ENCODE assay signal across 8 mouse cellular contexts in the genomic region with DNA sequence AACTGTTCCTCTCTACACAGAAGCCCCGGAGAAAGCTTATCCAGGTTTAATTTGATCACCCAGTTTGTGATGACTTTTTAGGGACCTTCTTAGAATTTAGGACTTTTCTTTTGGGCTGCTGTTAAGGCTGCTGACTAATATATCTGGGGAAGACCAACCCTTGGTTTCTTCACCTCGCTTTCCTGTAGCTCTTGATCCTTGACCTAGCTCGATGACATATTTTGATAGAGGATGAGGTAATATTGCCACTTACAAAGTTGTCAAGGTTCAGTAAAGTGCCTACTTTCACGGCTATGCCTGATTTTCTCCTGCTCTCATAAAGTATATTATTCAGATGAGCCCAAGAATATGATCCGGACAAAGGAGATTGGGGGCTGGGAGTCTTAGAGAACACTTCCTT. TPM values are rescaled to one million over a fixed set of nuclear protein-coding genes. Genes with fewer than 3 reads are reported as not detected.
DNase-seq lines count a peak whose midpoint lies in the region; ATAC-seq and TF ChIP-seq lines count a peak whose summit lies in the region.

No protein-coding gene starts in this region.

- no peaks in the 10 kb centered on the region for H3K36me3 ChIP-seq in embryonic facial prominence, embryonic 12.5 days
- no peaks in the 10 kb centered on the region for H3K36me3 ChIP-seq in limb, embryonic 10.5 days
- H3K36me3 ChIP-seq in neural tube, embryonic 15.5 days = no peaks in the 10 kb centered on the region

- H3K4me3 ChIP-seq in left cerebral cortex, adult 2 months = peak overlapping the region; percentile 96
- peak overlapping the region; percentile 83 for H3K4me3 ChIP-seq in embryonic facial prominence, embryonic 12.5 days
- peak overlapping the region; percentile 94 for H3K4me3 ChIP-seq in limb, embryonic 10.5 days
- peak overlapping the region; percentile 99 for H3K4me3 ChIP-seq in neural tube, embryonic 15.5 days (replicated peaks)

- WGBS in embryonic facial prominence, embryonic 12.5 days = 22% methylated on average over 5 of the region's 5 CpGs
- WGBS in limb, embryonic 10.5 days = 24% methylated on average over 5 of the region's 5 CpGs
- WGBS in neural tube, embryonic 15.5 days = 24% methylated on average over 5 of the region's 5 CpGs

- no peak for TF ChIP-seq CTCF in left cerebral cortex, adult 2 months (IDR thresholded peaks at IDR 0.05)

- DNase-seq in left cerebral cortex, adult 2 months (ENCODE audit: extremely low spot score in 1 of 2, low spot score in 2 of 2) = no peak
- DNase-seq in left cerebral cortex, postnatal 25 days (ENCODE audit: low spot score in 2 of 2) = no peak
- no peak for DNase-seq in limb, embryonic 10.5 days (ENCODE audit: low spot score)
- DNase-seq in left cerebral cortex, postnatal 10 days (ENCODE audit: extremely low spot score in 1 of 2, low spot score in 2 of 2) = no peak
- DNase-seq in kidney, adult 9 months = no peak

- H3K27ac ChIP-seq in left cerebral cortex, adult 2 months = peak overlapping the region; percentile 85
- H3K27ac ChIP-seq in embryonic facial prominence, embryonic 12.5 days = no peak overlapping the region
- H3K27ac ChIP-seq in limb, embryonic 10.5 days = peak overlapping the region; percentile 88
- peak overlapping the region; percentile 72; the same call in 1 of the 2 replicates for H3K27ac ChIP-seq in neural tube, embryonic 15.5 days (replicated peaks)

- intact Hi-C loops in left cerebral cortex, adult 2 months (cut with DNase I) = no loop called here
- intact Hi-C loops in left cerebral cortex, postnatal 25 days (cut with DNase I) = no loop called here
- intact Hi-C loops in left cerebral cortex, postnatal 10 days (cut with DNase I) = no loop called here

- H3K9me3 ChIP-seq in embryonic facial prominence, embryonic 12.5 days = no peaks in the 10 kb centered on the region
- no peaks in the 10 kb centered on the region for H3K9me3 ChIP-seq in limb, embryonic 10.5 days (replicated peaks)
- no peaks in the 10 kb centered on the region for H3K9me3 ChIP-seq in neural tube, embryonic 15.5 days (replicated peaks)

- H3K4me2 ChIP-seq in embryonic facial prominence, embryonic 12.5 days (replicated peaks) = peak overlapping the region; percentile 71
- peak overlapping the region; percentile 78 for H3K4me2 ChIP-seq in neural tube, embryonic 15.5 days

- peak overlapping the region; percentile 82 for H3K9ac ChIP-seq in embryonic facial prominence, embryonic 12.5 days
- H3K9ac ChIP-seq in neural tube, embryonic 15.5 days (replicated peaks) = peak overlapping the region; percentile 95

- H3K4me1 ChIP-seq in embryonic facial prominence, embryonic 12.5 days = peaks cover 4% of the 10 kb centered on the region
- H3K4me1 ChIP-seq in limb, embryonic 10.5 days = peaks cover 16% of the 10 kb centered on the region
- peaks cover 26% of the 10 kb centered on the region for H3K4me1 ChIP-seq in neural tube, embryonic 15.5 days

- ATAC-seq in embryonic facial prominence, embryonic 12.5 days (ENCODE audit: insufficient number of reproducible peaks, insufficient read depth, low FRiP score, low TSS enrichment) = no peak
- no peak; the same call in 1 of the 2 replicates for ATAC-seq in neural tube, embryonic 15.5 days (ENCODE audit: low FRiP score)
- ATAC-seq in frontal cortex, adult (ENCODE audit: low TSS enrichment) = no peak

- H3K27me3 ChIP-seq in embryonic facial prominence, embryonic 12.5 days = no peaks in the 10 kb centered on the region
- H3K27me3 ChIP-seq in limb, embryonic 10.5 days (ENCODE audit: low read depth, poor library complexity, severe bottlenecking) = no peaks in the 10 kb centered on the region
- no peaks in the 10 kb centered on the region for H3K27me3 ChIP-seq in neural tube, embryonic 15.5 days (replicated peaks)

RNA-seq across cellular contexts. Expression of a gene that starts 0.6 kb away (rescaled TPM):
- 10 to 100 TPM; 80.1 to 90.2 TPM for total RNA-seq in left cerebral cortex, adult 2 months (2021)
- total RNA-seq in left cerebral cortex, postnatal 25 days (2021) = 10 to 100 TPM; 70.9 to 76.7 TPM
- 128 and 129 TPM in 2 replicates for polyA plus RNA-seq in embryonic facial prominence, embryonic 12.5 days (2016; fragmentation: Nextera tagmentation; extraction: Ambion mirVana)
- polyA plus RNA-seq in limb, embryonic 10.5 days (2016; fragmentation: Nextera tagmentation; extraction: Ambion mirVana) = 121 and 139 TPM in 2 replicates
- 93.9 and 97.1 TPM in 2 replicates for polyA plus RNA-seq in neural tube, embryonic 15.5 days (2015; fragmentation: Nextera tagmentation; extraction: Ambion mirVana)
- 10 to 100 TPM; 63.1 to 69.7 TPM for total RNA-seq in left cerebral cortex, postnatal 10 days (2021)

RNA-seq across cellular contexts. Expression of a gene that starts 13.1 kb away (rescaled TPM):
- total RNA-seq in left cerebral cortex, adult 2 months (2021) = 100 to 1,000 TPM; 224 to 246 TPM
- total RNA-seq in left cerebral cortex, postnatal 25 days (2021) = 100 to 1,000 TPM; 246 to 251 TPM
- polyA plus RNA-seq in embryonic facial prominence, embryonic 12.5 days (2016; fragmentation: Nextera tagmentation; extraction: Ambion mirVana) = 32.4 and 34.9 TPM in 2 replicates
- polyA plus RNA-seq in limb, embryonic 10.5 days (2016; fragmentation: Nextera tagmentation; extraction: Ambion mirVana) = 15.6 and 22.8 TPM in 2 replicates
- polyA plus RNA-seq in neural tube, embryonic 15.5 days (2015; fragmentation: Nextera tagmentation; extraction: Ambion mirVana) = 55.2 and 62.6 TPM in 2 replicates
- total RNA-seq in left cerebral cortex, postnatal 10 days (2021) = 100 to 1,000 TPM; 235 to 254 TPM
